Mouse (Mus musculus): ENCODE results near the gene Ece2.
"Not testable (repeated sequence)": the region's sequence is repeated elsewhere in the genome, so short reads cannot be mapped to it uniquely, and the experiment has no call there.

Gene Ece2

GRCm38 (mm10) chr16:20623211-20623610, 6.4 kb upstream of the Ece2 start:
- no peak for DNase-seq

DNA sequence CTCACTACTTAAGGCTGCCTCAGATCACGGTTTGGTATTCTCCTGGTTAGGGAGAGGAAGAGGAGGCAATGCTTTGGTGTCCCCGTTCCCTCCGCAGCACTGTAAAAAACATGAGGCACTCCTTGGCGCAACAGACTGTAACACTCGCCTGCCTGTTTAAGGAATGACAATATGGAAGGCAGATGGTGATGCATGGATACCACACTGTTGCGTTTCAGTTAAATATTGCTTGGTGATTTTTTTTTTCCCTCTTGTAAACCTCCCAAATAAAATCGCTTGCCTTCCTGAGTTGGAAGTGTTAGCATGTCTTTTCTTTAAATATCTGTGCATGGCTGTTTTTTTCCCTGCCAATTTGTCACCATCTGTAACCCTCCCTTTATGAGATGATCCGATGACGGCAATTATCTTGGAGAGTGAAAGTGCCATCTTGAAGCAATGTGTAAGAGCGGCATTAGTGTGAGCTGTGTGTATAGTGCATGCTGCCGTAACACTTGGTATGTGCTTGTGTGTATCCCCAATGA, 697 bp upstream of the Ece2 start:
- no peak for DNase-seq

GRCm38 (mm10) chr16:20637410-20637809, 7.8 kb downstream of the Ece2 start:
- no peak for DNase-seq

DNA sequence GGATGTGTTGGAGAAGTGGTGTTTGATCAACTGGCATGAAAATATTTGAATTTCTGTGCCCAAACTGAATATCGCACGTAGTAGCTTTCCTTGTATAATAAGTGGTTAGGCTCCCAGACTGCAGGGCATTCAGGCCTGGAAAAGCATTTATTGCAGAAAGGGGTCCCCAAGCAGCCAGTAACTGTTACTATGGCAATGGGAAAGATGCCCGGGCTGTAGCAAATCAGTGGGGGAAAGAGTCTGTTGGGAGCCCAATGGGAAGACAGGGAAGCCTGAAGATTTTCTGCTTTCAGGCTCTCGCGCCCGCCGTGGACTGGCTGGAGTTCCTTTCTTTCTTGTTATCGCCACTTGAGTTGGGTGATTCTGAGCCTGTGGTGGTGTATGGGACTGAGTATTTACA, 8.7 kb downstream of the Ece2 start:
- no peak for DNase-seq

DNA sequence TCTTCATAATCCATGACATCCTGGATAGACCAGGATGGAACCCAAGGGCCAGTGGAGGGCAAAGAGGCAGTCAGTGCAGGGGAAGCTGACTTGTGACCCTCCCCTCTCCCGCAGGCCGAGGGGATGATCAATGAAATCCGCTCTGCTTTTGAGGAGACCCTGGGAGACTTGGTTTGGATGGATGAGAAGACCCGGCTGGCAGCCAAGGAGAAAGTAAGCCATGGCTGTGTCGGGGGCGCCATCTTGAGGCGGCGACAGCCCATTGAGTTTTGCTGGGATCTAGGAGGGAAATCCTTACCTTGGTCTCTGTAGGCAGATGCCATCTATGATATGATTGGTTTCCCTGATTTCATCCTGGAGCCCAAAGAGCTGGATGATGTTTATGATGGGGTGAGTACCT, 12.5 kb downstream of the Ece2 start:
- DNase-seq: peak; percentile 64 to 89

DNA sequence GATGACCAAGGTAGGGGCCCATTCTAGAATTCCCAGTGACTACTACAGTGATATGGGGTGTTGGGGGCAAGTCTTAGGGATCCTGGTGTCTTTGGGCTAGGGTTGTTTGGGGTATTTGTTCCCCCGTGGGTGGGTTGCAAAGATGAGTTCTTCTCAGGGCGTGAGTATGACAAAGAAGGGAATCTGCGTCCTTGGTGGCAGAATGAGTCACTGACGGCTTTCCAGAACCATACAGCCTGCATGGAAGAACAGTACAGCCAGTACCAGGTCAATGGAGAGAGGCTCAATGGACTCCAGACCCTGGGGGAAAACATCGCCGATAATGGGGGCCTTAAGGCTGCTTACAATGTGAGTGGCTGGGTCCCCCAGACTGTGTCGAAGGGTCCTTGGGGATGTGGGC, 14.3 kb downstream of the Ece2 start:
- DNase-seq: no peak

DNA sequence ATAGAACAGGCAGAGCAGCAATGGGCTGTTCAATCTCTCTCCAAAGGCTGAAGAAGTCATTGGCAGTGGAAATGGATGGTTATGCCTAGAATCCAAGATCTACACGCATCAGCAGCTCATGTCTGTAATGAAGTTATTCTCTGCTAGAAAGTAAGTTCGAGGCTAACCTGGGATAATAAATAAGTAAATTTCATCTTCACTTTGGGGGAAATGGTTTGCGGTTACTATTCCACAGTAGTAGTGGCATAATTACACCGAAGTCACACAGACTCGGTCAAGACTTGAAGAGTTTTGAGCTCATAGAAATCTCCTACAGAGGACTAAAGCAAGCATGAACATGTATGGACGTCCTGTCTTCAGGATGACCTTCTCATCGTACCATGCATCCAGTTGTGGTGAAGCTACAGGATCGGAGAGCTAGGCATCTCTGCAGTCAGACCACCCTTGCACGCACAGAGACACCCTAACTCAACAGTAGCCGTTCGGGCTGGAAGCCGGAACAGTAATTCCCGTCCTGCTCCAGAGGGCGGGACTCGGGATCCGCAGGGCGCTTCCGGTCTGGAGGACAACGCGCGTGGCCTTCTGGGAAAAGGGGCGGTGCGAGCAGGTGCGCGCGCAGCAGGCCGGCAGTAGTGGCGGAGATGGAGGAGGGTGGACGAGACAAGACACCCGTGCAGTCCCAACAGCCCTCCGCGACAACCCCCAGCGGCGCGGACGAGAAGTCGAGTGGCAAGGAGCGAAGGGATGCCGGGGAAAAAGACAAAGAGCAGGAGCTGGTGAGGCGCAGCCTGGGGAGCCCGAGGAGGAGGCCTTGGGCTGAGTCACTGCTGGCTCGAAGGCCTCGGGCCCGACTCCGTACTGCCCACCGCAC, 21.7 kb downstream of the Ece2 start, which contains the start of gene Psmd2:
Psmd2 (plus strand) TSS at position 577 of the 871 bp plus-strand sequence.
- DNase-seq: peak; percentile 97 to 99

DNA sequence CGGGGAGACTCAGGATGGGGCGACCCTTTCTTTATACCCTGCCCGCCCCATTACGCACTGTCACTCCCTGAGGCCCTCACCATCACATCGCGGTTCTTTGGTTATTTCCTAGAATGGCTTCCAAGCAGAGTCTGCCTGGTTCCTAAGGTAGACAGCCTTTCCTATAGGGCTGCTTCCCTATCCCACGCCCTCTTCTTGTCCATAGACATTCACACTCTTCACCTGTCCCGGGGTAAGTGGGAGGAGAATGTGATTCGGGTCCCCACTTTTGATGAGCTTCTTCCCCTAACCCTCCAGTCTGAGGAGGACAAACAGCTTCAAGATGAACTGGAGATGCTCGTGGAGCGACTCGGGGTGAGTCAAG, 22.3 kb downstream of the Ece2 start:
- DNase-seq: no peak

DNA sequence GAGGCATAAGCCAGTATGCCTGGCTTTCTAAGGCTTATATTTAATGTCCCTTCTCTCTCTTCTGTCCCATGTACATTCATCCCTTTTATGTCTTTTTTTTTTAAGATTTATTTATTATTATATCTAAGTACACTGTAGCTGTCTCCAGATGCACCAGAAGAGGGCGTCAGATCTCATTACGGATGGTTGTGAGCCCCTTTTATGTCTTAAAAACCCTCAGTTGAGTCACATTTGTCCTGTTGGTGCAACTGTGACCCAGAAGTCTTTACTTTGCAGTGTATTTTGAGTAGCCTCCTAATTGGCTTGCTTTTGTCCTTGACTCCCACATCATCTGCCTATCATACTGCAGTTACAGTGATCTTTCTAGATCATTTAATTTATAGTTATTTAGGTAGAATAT, 23.7 kb downstream of the Ece2 start:
- DNase-seq: no peak

DNA sequence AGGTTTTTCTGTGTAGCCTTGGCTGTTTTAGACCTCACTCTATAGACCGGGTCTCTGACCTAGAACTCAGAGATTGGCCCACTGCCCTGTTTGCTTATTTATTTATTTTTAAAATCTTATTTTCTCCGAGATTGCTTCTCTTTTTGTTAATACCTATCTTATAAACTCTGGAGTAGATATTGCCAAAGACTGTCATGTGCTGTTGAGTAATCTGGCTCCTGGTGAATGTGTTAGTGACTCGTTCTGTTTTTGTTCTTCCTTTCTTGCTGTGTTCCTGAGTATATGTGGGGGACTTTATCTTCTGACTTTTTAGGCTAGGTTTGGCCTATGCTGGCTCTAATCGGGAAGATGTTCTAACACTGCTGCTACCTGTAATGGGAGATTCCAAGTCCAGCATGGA, 28.0 kb downstream of the Ece2 start:
- no peak for DNase-seq

DNA sequence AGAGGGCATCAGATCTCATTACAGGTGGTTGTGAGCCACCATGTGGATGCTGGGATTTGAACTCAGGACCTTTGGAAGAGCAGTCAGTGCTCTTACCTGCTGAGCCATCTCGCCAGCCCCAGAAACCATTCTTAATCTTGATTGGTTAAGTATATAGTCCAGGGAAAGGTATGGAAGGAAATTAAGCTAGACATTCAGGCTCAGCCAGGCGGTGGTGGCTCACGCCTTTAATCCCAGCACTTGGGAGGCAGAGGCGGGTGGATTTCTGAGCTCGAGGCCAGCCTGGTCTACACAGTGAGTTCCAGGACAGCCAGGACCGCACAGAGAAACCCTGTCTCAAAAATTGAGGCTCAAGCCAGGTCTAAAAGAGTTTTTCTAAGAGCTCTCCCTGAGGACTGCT, 38.4 kb downstream of the Ece2 start, which contains the start of gene Eif4g1:
Eif4g1 (plus strand) TSS at position 301 of the 400 bp plus-strand sequence.
- DNase-seq: not testable (repeated sequence)

DNA sequence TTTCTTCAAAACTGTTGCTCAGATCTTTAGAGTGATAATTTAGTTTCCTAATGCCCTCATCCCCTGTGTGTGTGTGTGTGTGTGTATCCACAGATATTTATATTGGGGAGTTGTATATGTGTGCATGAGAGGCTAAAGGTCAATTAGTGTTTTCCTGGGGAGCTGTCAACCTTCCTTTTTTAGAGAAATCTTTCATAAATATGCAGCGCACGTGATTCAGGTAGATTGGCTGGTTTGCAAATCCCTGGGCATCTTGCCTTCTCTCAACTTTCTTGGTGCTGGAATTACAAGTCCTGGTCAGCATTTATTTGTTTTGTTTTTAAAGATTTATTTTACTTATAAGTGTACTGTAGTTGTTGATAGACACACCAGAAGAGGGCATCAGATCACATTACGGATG, 40.7 kb downstream of the Ece2 start:
- no peak for DNase-seq

DNA sequence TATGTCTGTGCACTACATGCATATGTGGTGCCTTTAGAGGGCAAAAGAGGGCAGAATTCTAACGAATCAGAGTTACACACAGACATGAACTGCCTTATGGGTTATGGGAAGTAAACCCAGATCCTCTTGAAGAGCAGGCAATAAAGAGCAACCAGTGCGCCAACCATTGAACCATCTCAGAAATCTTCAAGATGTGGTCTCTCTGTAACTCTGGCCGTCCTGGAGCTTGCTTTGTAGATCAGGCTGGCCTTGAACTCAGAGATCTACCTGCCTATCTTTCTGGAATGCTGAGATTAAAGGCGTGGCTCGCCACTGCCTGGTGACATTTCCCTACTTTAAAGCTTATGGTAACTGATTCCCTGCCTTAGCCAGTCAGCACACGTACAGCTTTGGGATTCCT, 42.3 kb downstream of the Ece2 start:
- no peak for DNase-seq

- DNase-seq: peak; percentile 97 to 99
Measured at GRCm38 (mm10) chr16:20672500-20672902, 42.9 kb downstream of the Ece2 start.

DNA sequence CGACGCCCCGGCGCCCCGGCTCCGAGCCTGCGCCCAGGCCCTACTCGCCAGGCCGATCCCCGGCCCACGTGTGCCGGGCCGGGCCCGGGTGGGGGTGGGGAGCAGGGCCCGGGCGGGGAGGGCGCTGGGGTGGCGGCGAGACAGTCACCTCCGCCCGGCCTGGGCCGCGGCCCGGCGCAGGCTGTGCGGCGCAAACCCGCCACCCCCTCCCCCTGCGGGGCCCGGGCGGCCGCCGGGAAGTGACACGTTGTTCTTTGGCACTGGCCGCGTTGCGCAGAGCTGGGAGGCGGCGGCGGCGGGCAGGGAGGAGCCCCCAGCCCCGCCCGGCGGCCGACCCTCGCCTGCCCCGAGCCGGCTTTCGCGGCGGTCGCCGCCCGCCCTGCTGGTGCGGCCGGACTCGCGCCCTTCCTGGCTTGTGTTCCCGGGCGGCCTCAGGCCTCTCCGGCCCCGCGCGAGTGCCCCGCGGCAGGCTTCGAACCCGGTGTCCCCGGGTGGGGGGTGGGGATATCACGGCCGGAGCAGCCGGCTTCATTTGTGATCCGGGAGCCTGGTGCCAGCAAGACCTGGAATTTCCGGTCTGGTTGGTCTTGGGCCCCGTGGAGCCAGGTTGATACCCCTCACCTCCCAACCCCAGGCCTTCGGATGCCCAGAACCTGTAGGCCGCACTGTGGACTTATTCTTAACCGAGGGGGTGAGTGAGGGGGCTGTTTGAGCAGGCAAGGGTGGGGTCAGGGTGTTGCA, 43.5 kb downstream of the Ece2 start:
- DNase-seq: peak; percentile 63 to 77

- DNase-seq: peak; percentile 74
Measured at GRCm38 (mm10) chr16:20673706-20674303, 44.2 kb downstream of the Ece2 start.

GRCm38 (mm10) chr16:20675213-20675612, 45.6 kb downstream of the Ece2 start:
- DNase-seq: no peak

- DNase-seq: no peak
Measured at GRCm38 (mm10) chr16:20676702-20677101, 47.1 kb downstream of the Ece2 start.

DNA sequence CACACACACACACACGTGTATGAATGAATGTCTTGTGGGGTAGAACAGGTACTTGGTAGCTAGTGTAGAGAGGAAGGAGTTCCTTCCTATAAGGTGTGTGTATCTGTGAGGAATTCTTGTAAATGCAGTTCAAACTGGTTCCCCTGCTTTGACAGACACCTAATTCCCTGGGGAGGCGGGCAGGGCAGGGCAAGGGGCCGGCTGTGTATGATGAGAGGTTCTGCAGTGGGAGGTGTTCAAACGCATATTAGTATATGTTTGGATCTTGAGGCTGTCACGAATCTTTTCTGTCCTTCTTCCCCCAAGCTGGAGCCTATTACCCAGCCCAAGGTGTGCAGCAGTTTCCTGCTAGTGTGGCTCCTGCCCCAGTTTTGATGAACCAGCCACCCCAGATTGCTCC, 47.8 kb downstream of the Ece2 start:
- no peak for DNase-seq

- peak; percentile 88 to 92 for DNase-seq
Measured at GRCm38 (mm10) chr16:20677974-20678675, 48.5 kb downstream of the Ece2 start.

DNA sequence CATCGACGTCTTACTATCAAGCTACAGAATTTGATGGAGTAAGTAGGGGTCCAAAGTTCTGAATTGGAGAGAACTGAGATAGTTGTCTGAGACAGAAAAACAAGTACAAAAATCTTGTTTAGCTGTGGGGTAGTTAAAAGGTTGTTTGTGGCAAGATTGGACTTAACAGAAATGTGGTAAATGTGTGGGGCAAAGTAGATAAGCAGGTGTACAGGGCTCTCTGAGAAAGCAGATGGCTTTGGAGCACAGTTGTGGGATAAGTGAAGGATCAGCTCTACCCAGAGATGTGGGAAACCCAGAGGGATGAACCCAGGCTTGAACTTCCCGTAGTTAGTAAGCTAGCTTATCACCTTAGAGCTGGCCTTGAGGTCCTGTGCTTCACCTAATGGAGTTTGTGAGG, 61.1 kb downstream of the Ece2 start:
- DNase-seq: no peak

- no peak for DNase-seq
Measured at GRCm38 (mm10) chr16:20691617-20692016, 62.0 kb downstream of the Ece2 start.

Measured in kidney, postnatal 36 days (tissue).